Mouse (Mus musculus) telencephalon, adult 2 months (tissue): ENCODE results near the gene Msh5.

ENCODE experiments used
- DNase-seq: peaks from one replicate; pipeline ENCODE4 v3.0.0-alpha.2; 2011; ENCODE audit warnings: low read depth, low spot score

The Msh5 gene

GRCm38 (mm10) chr17:35070556-35071229, 24.1 kb upstream of the Msh5 start:
- no peak for DNase-seq

- DNase-seq, result no peak
These were observed 21.8 kb upstream of the Msh5 start for GRCm38 (mm10) chr17:35068213-35068914.

- DNase-seq, result no peak
These were observed 19.5 kb upstream of the Msh5 start, which contains the start of gene Mpig6b for GRCm38 (mm10) chr17:35066084-35066483. Mpig6b (minus strand) TSS chr17:35066184.

GRCm38 (mm10) chr17:35064951-35065947, 18.7 kb upstream of the Msh5 start, which contains the start of gene Ly6g6c:
Ly6g6c (plus strand) TSS chr17:35065388.
- no peak for DNase-seq

- no peak for DNase-seq
These were observed 17.9 kb upstream of the Msh5 start for GRCm38 (mm10) chr17:35064378-35064877.

GRCm38 (mm10) chr17:35063466-35063865, 16.9 kb upstream of the Msh5 start:
- no peak for DNase-seq

GRCm38 (mm10) chr17:35061299-35061698, 14.8 kb upstream of the Msh5 start:
- no peak for DNase-seq

GRCm38 (mm10) chr17:35060737-35061297, 14.3 kb upstream of the Msh5 start:
- DNase-seq, result no peak

- no peak for DNase-seq
These were observed 13.5 kb upstream of the Msh5 start for GRCm38 (mm10) chr17:35060071-35060470.

GRCm38 (mm10) chr17:35058911-35059892, 12.7 kb upstream of the Msh5 start, which contains the start of gene Ddah2:
Ddah2 (plus strand) TSS chr17:35059035.
- DNase-seq, result no peak

- DNase-seq, result no peak
These were observed 11.8 kb upstream of the Msh5 start for GRCm38 (mm10) chr17:35058316-35058715.

GRCm38 (mm10) chr17:35057090-35057489, 10.5 kb upstream of the Msh5 start:
- DNase-seq, result no peak

GRCm38 (mm10) chr17:35055691-35056495, 9.3 kb upstream of the Msh5 start:
- no peak for DNase-seq

GRCm38 (mm10) chr17:35052271-35052798, 5.8 kb upstream of the Msh5 start:
- DNase-seq, result no peak

- DNase-seq, result no peak
These were observed 4.9 kb upstream of the Msh5 start for GRCm38 (mm10) chr17:35051156-35052086.

- DNase-seq, result no peak
These were observed 3.7 kb upstream of the Msh5 start for GRCm38 (mm10) chr17:35050126-35050750.

- no peak for DNase-seq
These were observed 3.0 kb upstream of the Msh5 start, which contains the start of gene Clic1 for GRCm38 (mm10) chr17:35049561-35050016. Clic1 (plus strand) TSS chr17:35049966.
